Mouse (Mus musculus): ENCODE data around the gene Msi2. TPM values are rescaled to one million over a fixed set of nuclear protein-coding genes. Genes with fewer than 3 reads are reported as not detected.

Gene Msi2
- polyA plus RNA-seq, 1 experiment from 2014 or later = 2.9 TPM

- WGBS (ENCODE audit: insufficient replicate concordance) = 58% methylated on average over 20 of the region's 20 CpGs
- H3K4me2 ChIP-seq (ENCODE audit: low read depth, low read length) = no peak overlapping the region
- H3K27me3 ChIP-seq (ENCODE audit: control insufficient read depth, insufficient read depth, low read depth, low read length) = no peaks in the 10 kb centered on the region
- H3K9ac ChIP-seq (ENCODE audit: low read depth, low read length) = no peak overlapping the region
- no peaks in the 10 kb centered on the region for H3K36me3 ChIP-seq (ENCODE audit: control insufficient read depth, insufficient read depth)
- H3K9me3 ChIP-seq (replicated peaks; ENCODE audit: control insufficient read depth, low read length) = no peaks in the 10 kb centered on the region
- H3K4me3 ChIP-seq (ENCODE audit: low read depth, low read length) = no peak overlapping the region
- no peak for ATAC-seq (ENCODE audit: low read depth)
- H3K4me1 ChIP-seq (ENCODE audit: control insufficient read depth, low read depth, low read length) = no peaks in the 10 kb centered on the region
- H3K27ac ChIP-seq (ENCODE audit: low read length) = no peak overlapping the region
These were observed 9.6 kb upstream of the Msi2 start for GRCm38 (mm10) chr11:88727768-88728507.

GRCm38 (mm10) chr11:88721144-88721636 is 2.9 kb upstream of the Msi2 start:
- H3K4me2 ChIP-seq (ENCODE audit: low read depth, low read length) = 0 out of 2 replicates have a peak overlapping the region, but pooled peaks have one; percentile 9
- WGBS (ENCODE audit: insufficient replicate concordance) = 69% methylated on average over 10 of the region's 10 CpGs
- no peak overlapping the region for H3K27ac ChIP-seq (ENCODE audit: low read length)
- H3K4me3 ChIP-seq (ENCODE audit: low read depth, low read length) = no peak overlapping the region
- H3K4me1 ChIP-seq (ENCODE audit: control insufficient read depth, low read depth, low read length) = peaks cover 31% of the 10 kb centered on the region
- H3K36me3 ChIP-seq (ENCODE audit: control insufficient read depth, insufficient read depth) = no peaks in the 10 kb centered on the region
- no peaks in the 10 kb centered on the region for H3K27me3 ChIP-seq (ENCODE audit: control insufficient read depth, insufficient read depth, low read depth, low read length)
- no peak for ATAC-seq (ENCODE audit: low read depth)
- no peak overlapping the region for H3K9ac ChIP-seq (ENCODE audit: low read depth, low read length)
- H3K9me3 ChIP-seq (replicated peaks; ENCODE audit: control insufficient read depth, low read length) = no peaks in the 10 kb centered on the region

- Histone ChIP-seq H3K9ac (ENCODE audit: low read depth, low read length) (no peak overlapping the region), H3K27ac (ENCODE audit: low read length) (0 out of 2 replicates have a peak overlapping the region, but pooled peaks have one; percentile 25), H3K4me1 (ENCODE audit: control insufficient read depth, low read depth, low read length) (peaks cover 36% of the 10 kb centered on the region), H3K4me3 (ENCODE audit: low read depth, low read length) (no peak overlapping the region), H3K36me3 (ENCODE audit: control insufficient read depth, insufficient read depth) (no peaks in the 10 kb centered on the region), H3K9me3 (replicated peaks; ENCODE audit: control insufficient read depth, low read length) (no peaks in the 10 kb centered on the region), H3K4me2 (ENCODE audit: low read depth, low read length) (peak overlapping the region; percentile 6; the same call in 1 of the 2 replicates), H3K27me3 (ENCODE audit: control insufficient read depth, insufficient read depth, low read depth, low read length) (no peaks in the 10 kb centered on the region)
- no peak for ATAC-seq (ENCODE audit: low read depth)
- 48% methylated on average over 13 of the region's 13 CpGs for WGBS (ENCODE audit: insufficient replicate concordance)
These were observed 2.2 kb upstream of the Msi2 start for GRCm38 (mm10) chr11:88720261-88721143.

GRCm38 (mm10) chr11:88719601-88720000 is 1.3 kb upstream of the Msi2 start:
- H3K27ac ChIP-seq (ENCODE audit: low read length) = peak overlapping the region; percentile 25
- no peak for ATAC-seq (ENCODE audit: low read depth)
- H3K27me3 ChIP-seq (ENCODE audit: control insufficient read depth, insufficient read depth, low read depth, low read length) = no peaks in the 10 kb centered on the region
- peak overlapping the region; percentile 92 for H3K4me3 ChIP-seq (ENCODE audit: low read depth, low read length)
- WGBS (ENCODE audit: insufficient replicate concordance) = 62% methylated on average over 3 of the region's 3 CpGs
- no peaks in the 10 kb centered on the region for H3K36me3 ChIP-seq (ENCODE audit: control insufficient read depth, insufficient read depth)
- peak overlapping the region; percentile 96 for H3K4me2 ChIP-seq (ENCODE audit: low read depth, low read length)
- H3K9ac ChIP-seq (ENCODE audit: low read depth, low read length) = no peak overlapping the region
- no peaks in the 10 kb centered on the region for H3K9me3 ChIP-seq (replicated peaks; ENCODE audit: control insufficient read depth, low read length)
- peaks cover 43% of the 10 kb centered on the region for H3K4me1 ChIP-seq (ENCODE audit: control insufficient read depth, low read depth, low read length)

GRCm38 (mm10) chr11:88718766-88719595 is 668 bp upstream of the Msi2 start:
- no peaks in the 10 kb centered on the region for H3K36me3 ChIP-seq (ENCODE audit: control insufficient read depth, insufficient read depth)
- H3K27me3 ChIP-seq (ENCODE audit: control insufficient read depth, insufficient read depth, low read depth, low read length) = no peaks in the 10 kb centered on the region
- peak overlapping the region; percentile 91 for H3K27ac ChIP-seq (ENCODE audit: low read length)
- no peaks in the 10 kb centered on the region for H3K9me3 ChIP-seq (replicated peaks; ENCODE audit: control insufficient read depth, low read length)
- H3K9ac ChIP-seq (ENCODE audit: low read depth, low read length) = peak overlapping the region; percentile 96
- peak overlapping the region; percentile 96 for H3K4me2 ChIP-seq (ENCODE audit: low read depth, low read length)
- 5% methylated on average over 38 of the region's 38 CpGs for WGBS (ENCODE audit: insufficient replicate concordance)
- H3K4me1 ChIP-seq (ENCODE audit: control insufficient read depth, low read depth, low read length) = peaks cover 43% of the 10 kb centered on the region
- H3K4me3 ChIP-seq (ENCODE audit: low read depth, low read length) = peak overlapping the region; percentile 92
- peak; percentile 63 for ATAC-seq (ENCODE audit: low read depth)

GRCm38 (mm10) chr11:88717644-88718049 is 666 bp downstream of the Msi2 start:
- no peaks in the 10 kb centered on the region for H3K27me3 ChIP-seq (ENCODE audit: control insufficient read depth, insufficient read depth, low read depth, low read length)
- H3K4me1 ChIP-seq (ENCODE audit: control insufficient read depth, low read depth, low read length) = peaks cover 43% of the 10 kb centered on the region
- H3K36me3 ChIP-seq (ENCODE audit: control insufficient read depth, insufficient read depth) = peaks cover under 1% of the 10 kb centered on the region; the same call in 1 of the 2 replicates
- H3K27ac ChIP-seq (ENCODE audit: low read length) = peak overlapping the region; percentile 83
- ATAC-seq (ENCODE audit: low read depth) = peak; percentile 9; the same call in 1 of the 2 replicates
- H3K9me3 ChIP-seq (replicated peaks; ENCODE audit: control insufficient read depth, low read length) = no peaks in the 10 kb centered on the region
- WGBS (ENCODE audit: insufficient replicate concordance) = under 1% methylated on average over 33 of the region's 38 CpGs
- peak overlapping the region; percentile 92 for H3K4me3 ChIP-seq (ENCODE audit: low read depth, low read length)
- H3K4me2 ChIP-seq (ENCODE audit: low read depth, low read length) = peak overlapping the region; percentile 96
- peak overlapping the region; percentile 96 for H3K9ac ChIP-seq (ENCODE audit: low read depth, low read length)

GRCm38 (mm10) chr11:88717016-88717643 is 1.2 kb downstream of the Msi2 start:
- no peaks in the 10 kb centered on the region for H3K9me3 ChIP-seq (replicated peaks; ENCODE audit: control insufficient read depth, low read length)
- no peak for ATAC-seq (ENCODE audit: low read depth)
- H3K27me3 ChIP-seq (ENCODE audit: control insufficient read depth, insufficient read depth, low read depth, low read length) = no peaks in the 10 kb centered on the region
- peak overlapping the region; percentile 96 for H3K9ac ChIP-seq (ENCODE audit: low read depth, low read length)
- H3K36me3 ChIP-seq (ENCODE audit: control insufficient read depth, insufficient read depth) = peaks cover 4% of the 10 kb centered on the region; the same call in 1 of the 2 replicates
- peak overlapping the region; percentile 92 for H3K4me3 ChIP-seq (ENCODE audit: low read depth, low read length)
- peaks cover 43% of the 10 kb centered on the region for H3K4me1 ChIP-seq (ENCODE audit: control insufficient read depth, low read depth, low read length)
- under 1% methylated on average over 19 of the region's 19 CpGs for WGBS (ENCODE audit: insufficient replicate concordance)
- peak overlapping the region; percentile 96 for H3K4me2 ChIP-seq (ENCODE audit: low read depth, low read length)
- peak overlapping the region; percentile 83 for H3K27ac ChIP-seq (ENCODE audit: low read length)

All from liver, embryonic 16.5 days (tissue).